Mouse (Mus musculus): ENCODE results near the gene Slc25a30. TPM values are rescaled to one million over a fixed set of nuclear protein-coding genes. Genes with fewer than 3 reads are reported as not detected.
"Not testable (repeated sequence)": the region's sequence is repeated elsewhere in the genome, so short reads cannot be mapped to it uniquely, and the experiment has no call there.

Gene Slc25a30
- polyA plus RNA-seq, 1 experiment from 2014 or later: 5.4 TPM

- Histone ChIP-seq H3K4me1 (replicated peaks; ENCODE audit: control insufficient read depth, insufficient read depth, low read length) (no peaks in the 10 kb centered on the region), H3K9ac (ENCODE audit: low read length) (peak overlapping the region; percentile 54), H3K4me3 (ENCODE audit: low read depth, low read length) (peak overlapping the region; percentile 62), H3K27ac (ENCODE audit: low read depth) (peak overlapping the region; percentile 43; the same call in 1 of the 2 replicates), H3K27me3 (replicated peaks; ENCODE audit: control insufficient read depth, insufficient read depth, low read length) (peaks cover 14% of the 10 kb centered on the region; the same call in 1 of the 2 replicates), H3K9me3 (ENCODE audit: control insufficient read depth, low read length) (no peaks in the 10 kb centered on the region), H3K4me2 (ENCODE audit: low read length) (peak overlapping the region; percentile 54), H3K36me3 (ENCODE audit: control insufficient read depth, insufficient read depth, low read length) (no peaks in the 10 kb centered on the region; the same call in 1 of the 2 replicates)
- no peak for DNase-seq (ENCODE audit: low spot score)
- ATAC-seq (replicated peaks; ENCODE audit: low FRiP score, low TSS enrichment, low read depth): peak; percentile 78
- 1% methylated on average over 31 of the region's 31 CpGs for WGBS
Measured at GRCm38 (mm10) chr14:75786424-75786867, 391 bp downstream of the Slc25a30 start.

DNA sequence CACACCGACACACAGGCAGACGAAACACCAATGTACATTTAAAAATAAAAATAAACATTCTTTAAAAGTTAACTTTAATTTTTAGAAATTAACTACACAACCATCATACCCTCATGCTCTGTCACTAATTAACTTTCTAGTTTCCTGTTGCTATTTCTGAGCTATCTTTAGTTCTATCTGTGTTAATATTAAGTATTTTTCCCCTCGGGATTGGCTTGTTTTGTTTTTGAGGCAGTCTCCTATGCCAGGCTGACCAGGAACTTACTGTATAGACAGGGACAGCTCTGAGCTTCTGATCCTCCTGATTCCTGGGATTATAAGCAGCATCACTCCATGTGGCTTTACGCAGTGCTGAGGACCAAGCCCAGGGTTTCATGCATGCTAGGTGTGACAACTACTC is 6.9 kb downstream of the Slc25a30 start:
- Histone ChIP-seq H3K4me1 (replicated peaks; ENCODE audit: control insufficient read depth, insufficient read depth, low read length) (no peaks in the 10 kb centered on the region), H3K27ac (ENCODE audit: low read depth) (no peak overlapping the region), H3K9ac (ENCODE audit: low read length) (no peak overlapping the region), H3K27me3 (replicated peaks; ENCODE audit: control insufficient read depth, insufficient read depth, low read length) (no peaks in the 10 kb centered on the region), H3K4me2 (ENCODE audit: low read length) (no peak overlapping the region), H3K9me3 (ENCODE audit: control insufficient read depth, low read length) (no peaks in the 10 kb centered on the region), H3K36me3 (ENCODE audit: control insufficient read depth, insufficient read depth, low read length) (peaks cover 3% of the 10 kb centered on the region; the same call in 1 of the 2 replicates), H3K4me3 (ENCODE audit: low read depth, low read length) (no peak overlapping the region)
- no peak for DNase-seq (ENCODE audit: low spot score)
- 88% methylated on average over 4 of the region's 4 CpGs for WGBS
- ATAC-seq (replicated peaks; ENCODE audit: low FRiP score, low TSS enrichment, low read depth): no peak

GRCm38 (mm10) chr14:75776637-75777036 is 10.2 kb downstream of the Slc25a30 start:
- no peak for DNase-seq (ENCODE audit: low spot score)
- 92% methylated on average over 8 of the region's 8 CpGs for WGBS
- Histone ChIP-seq H3K27me3 (replicated peaks; ENCODE audit: control insufficient read depth, insufficient read depth, low read length) (no peaks in the 10 kb centered on the region), H3K36me3 (ENCODE audit: control insufficient read depth, insufficient read depth, low read length) (peaks cover 3% of the 10 kb centered on the region; the same call in 1 of the 2 replicates), H3K4me1 (replicated peaks; ENCODE audit: control insufficient read depth, insufficient read depth, low read length) (no peaks in the 10 kb centered on the region), H3K9me3 (ENCODE audit: control insufficient read depth, low read length) (no peaks in the 10 kb centered on the region), H3K4me3 (ENCODE audit: low read depth, low read length) (no peak overlapping the region), H3K27ac (ENCODE audit: low read depth) (no peak overlapping the region), H3K4me2 (ENCODE audit: low read length) (no peak overlapping the region), H3K9ac (ENCODE audit: low read length) (no peak overlapping the region)
- no peak for ATAC-seq (replicated peaks; ENCODE audit: low FRiP score, low TSS enrichment, low read depth)

DNA sequence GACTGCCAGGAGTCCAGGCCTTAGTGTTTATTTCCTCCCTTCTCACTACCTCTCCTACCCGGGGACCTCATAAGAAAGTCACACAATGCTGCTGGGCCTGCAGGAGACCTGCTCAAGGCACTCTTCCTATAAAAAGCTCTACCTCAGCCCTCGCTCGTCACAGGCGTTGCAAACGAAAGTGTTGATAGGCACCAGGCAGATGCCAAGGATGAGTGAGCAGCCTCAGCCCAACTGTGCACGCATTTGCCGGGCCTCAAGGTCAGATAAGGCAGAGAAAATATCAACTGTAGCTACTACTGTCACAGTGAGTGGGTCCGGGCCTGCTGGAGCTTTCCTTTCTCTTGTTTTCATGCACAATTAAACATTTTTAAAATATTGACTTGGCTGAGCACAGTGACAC is 13.4 kb downstream of the Slc25a30 start:
- DNase-seq (ENCODE audit: low spot score): no peak
- H3K4me1 ChIP-seq (replicated peaks; ENCODE audit: control insufficient read depth, insufficient read depth, low read length): no peaks in the 10 kb centered on the region
- H3K9ac ChIP-seq (ENCODE audit: low read length): no peak overlapping the region
- no peak overlapping the region for H3K4me3 ChIP-seq (ENCODE audit: low read depth, low read length)
- no peaks in the 10 kb centered on the region for H3K9me3 ChIP-seq (ENCODE audit: control insufficient read depth, low read length)
- WGBS: 81% methylated on average over 8 of the region's 8 CpGs
- no peak overlapping the region for H3K27ac ChIP-seq (ENCODE audit: low read depth)
- peaks cover 5% of the 10 kb centered on the region; the same call in 1 of the 2 replicates for H3K36me3 ChIP-seq (ENCODE audit: control insufficient read depth, insufficient read depth, low read length)
- H3K27me3 ChIP-seq (replicated peaks; ENCODE audit: control insufficient read depth, insufficient read depth, low read length): no peaks in the 10 kb centered on the region
- ATAC-seq (replicated peaks; ENCODE audit: low FRiP score, low TSS enrichment, low read depth): no peak
- no peak overlapping the region for H3K4me2 ChIP-seq (ENCODE audit: low read length)

DNA sequence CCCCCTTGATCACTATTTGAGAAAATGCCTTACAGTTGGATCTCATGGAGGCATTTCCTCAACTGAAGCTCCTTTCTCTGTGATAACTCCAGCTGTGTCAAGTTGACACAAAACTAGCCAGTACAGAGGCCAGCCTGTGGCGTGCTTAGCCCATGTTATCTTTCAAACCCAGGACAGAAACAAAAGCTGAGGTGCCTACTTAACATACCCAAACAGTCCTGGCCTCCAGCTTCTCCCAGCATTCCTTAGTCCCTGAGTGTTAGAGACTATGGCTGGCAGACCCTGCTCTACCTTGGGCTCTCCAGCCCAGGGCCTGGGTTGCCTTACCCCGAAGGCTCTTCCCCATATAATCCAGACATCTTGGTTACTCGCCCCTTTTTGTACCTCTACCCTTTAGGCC is 14.4 kb downstream of the Slc25a30 start:
- H3K4me3 ChIP-seq (ENCODE audit: low read depth, low read length); H3K27me3 ChIP-seq (replicated peaks; ENCODE audit: control insufficient read depth, insufficient read depth, low read length); H3K9ac ChIP-seq (ENCODE audit: low read length); H3K9me3 ChIP-seq (ENCODE audit: control insufficient read depth, low read length); H3K27ac ChIP-seq (ENCODE audit: low read depth); H3K4me1 ChIP-seq (replicated peaks; ENCODE audit: control insufficient read depth, insufficient read depth, low read length); H3K36me3 ChIP-seq (ENCODE audit: control insufficient read depth, insufficient read depth, low read length); H3K4me2 ChIP-seq (ENCODE audit: low read length); DNase-seq (ENCODE audit: low spot score); ATAC-seq (replicated peaks; ENCODE audit: low FRiP score, low TSS enrichment, low read depth): not testable (repeated sequence)
- 85% methylated on average over 3 of the region's 3 CpGs for WGBS

- Histone ChIP-seq H3K36me3 (ENCODE audit: control insufficient read depth, insufficient read depth, low read length) (peaks cover 12% of the 10 kb centered on the region), H3K4me3 (ENCODE audit: low read depth, low read length) (no peak overlapping the region), H3K4me1 (replicated peaks; ENCODE audit: control insufficient read depth, insufficient read depth, low read length) (no peaks in the 10 kb centered on the region), H3K27me3 (replicated peaks; ENCODE audit: control insufficient read depth, insufficient read depth, low read length) (no peaks in the 10 kb centered on the region), H3K27ac (ENCODE audit: low read depth) (no peak overlapping the region), H3K9ac (ENCODE audit: low read length) (no peak overlapping the region), H3K9me3 (ENCODE audit: control insufficient read depth, low read length) (no peaks in the 10 kb centered on the region), H3K4me2 (ENCODE audit: low read length) (no peak overlapping the region)
- WGBS: 83% methylated on average over 8 of the region's 8 CpGs
- DNase-seq (ENCODE audit: low spot score): no peak
- ATAC-seq (replicated peaks; ENCODE audit: low FRiP score, low TSS enrichment, low read depth): no peak
Measured at GRCm38 (mm10) chr14:75771101-75771501, 15.7 kb downstream of the Slc25a30 start.

- Histone ChIP-seq H3K4me1 (replicated peaks; ENCODE audit: control insufficient read depth, insufficient read depth, low read length) (no peaks in the 10 kb centered on the region), H3K9me3 (ENCODE audit: control insufficient read depth, low read length) (no peaks in the 10 kb centered on the region), H3K4me2 (ENCODE audit: low read length) (no peak overlapping the region), H3K36me3 (ENCODE audit: control insufficient read depth, insufficient read depth, low read length) (peaks cover 12% of the 10 kb centered on the region), H3K27ac (ENCODE audit: low read depth) (no peak overlapping the region), H3K27me3 (replicated peaks; ENCODE audit: control insufficient read depth, insufficient read depth, low read length) (no peaks in the 10 kb centered on the region), H3K9ac (ENCODE audit: low read length) (no peak overlapping the region), H3K4me3 (ENCODE audit: low read depth, low read length) (no peak overlapping the region)
- WGBS: 92% methylated on average over 9 of the region's 9 CpGs
- DNase-seq (ENCODE audit: low spot score): no peak
- ATAC-seq (replicated peaks; ENCODE audit: low FRiP score, low TSS enrichment, low read depth): no peak
Measured at GRCm38 (mm10) chr14:75769334-75769733, 17.5 kb downstream of the Slc25a30 start.

DNA sequence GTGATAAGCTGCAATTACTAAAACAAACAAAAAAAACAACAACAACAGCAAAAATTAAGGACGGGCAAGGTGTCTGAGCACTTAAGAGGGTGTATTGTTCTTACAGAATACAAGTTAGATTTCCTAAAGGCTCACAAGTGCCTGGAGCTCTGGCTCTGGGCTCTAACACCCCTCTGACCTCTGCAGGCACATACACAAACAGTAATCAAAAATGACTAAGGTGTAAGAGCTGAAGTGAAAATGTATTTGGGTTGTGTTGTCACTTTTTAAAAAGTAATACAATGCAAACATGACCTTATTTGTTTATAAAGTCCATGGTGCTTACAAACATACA is 18.6 kb downstream of the Slc25a30 start:
- no peak overlapping the region for H3K9ac ChIP-seq (ENCODE audit: low read length)
- H3K27ac ChIP-seq (ENCODE audit: low read depth): no peak overlapping the region
- no peak overlapping the region for H3K4me3 ChIP-seq (ENCODE audit: low read depth, low read length)
- ATAC-seq (replicated peaks; ENCODE audit: low FRiP score, low TSS enrichment, low read depth) (no peak), DNase-seq (ENCODE audit: low spot score) (no peak)
- WGBS: 9% methylated on average over 1 of the region's 1 CpGs
- no peaks in the 10 kb centered on the region for H3K4me1 ChIP-seq (replicated peaks; ENCODE audit: control insufficient read depth, insufficient read depth, low read length)
- no peaks in the 10 kb centered on the region for H3K9me3 ChIP-seq (ENCODE audit: control insufficient read depth, low read length)
- no peak overlapping the region for H3K4me2 ChIP-seq (ENCODE audit: low read length)
- no peaks in the 10 kb centered on the region for H3K27me3 ChIP-seq (replicated peaks; ENCODE audit: control insufficient read depth, insufficient read depth, low read length)
- peaks cover 12% of the 10 kb centered on the region for H3K36me3 ChIP-seq (ENCODE audit: control insufficient read depth, insufficient read depth, low read length)

DNA sequence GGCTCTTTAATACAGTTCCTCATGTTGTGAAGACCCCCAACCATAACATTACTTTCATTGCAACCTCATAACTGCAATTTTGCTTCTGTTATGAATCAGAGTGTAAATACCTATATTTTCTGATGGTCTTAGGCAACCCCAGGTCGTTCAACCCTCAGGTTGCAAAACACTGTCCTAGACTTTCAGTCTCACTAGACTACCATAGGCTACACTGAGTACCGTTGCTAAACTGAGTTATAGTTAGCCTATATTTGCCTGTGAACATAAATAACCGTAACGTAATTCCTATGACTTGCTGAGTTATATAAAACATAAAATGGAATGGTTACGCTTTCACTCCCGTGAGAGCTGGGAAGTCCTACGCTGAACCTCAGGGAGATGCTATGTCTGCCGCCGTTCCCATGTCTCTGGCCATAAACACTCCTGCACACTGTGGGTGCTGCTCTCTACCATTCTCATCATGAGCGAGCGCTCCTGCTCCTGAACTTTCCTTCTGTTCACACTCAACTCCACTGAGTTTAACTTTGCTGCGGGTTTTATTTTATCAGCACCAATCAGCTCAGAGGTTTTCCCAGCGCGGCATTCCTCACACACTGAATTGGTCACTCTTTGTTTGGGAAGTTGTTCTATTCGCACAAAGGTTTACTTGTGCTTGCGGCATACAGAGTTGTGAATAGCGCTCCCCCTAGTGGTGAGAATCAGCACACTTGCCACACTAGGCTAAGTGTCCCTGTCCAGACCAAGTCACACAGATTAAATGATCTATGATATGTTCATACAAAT is 19.2 kb downstream of the Slc25a30 start:
- no peak overlapping the region for H3K4me3 ChIP-seq (ENCODE audit: low read depth, low read length)
- H3K4me2 ChIP-seq (ENCODE audit: low read length): peak overlapping the region; percentile 37; the same call in 1 of the 2 replicates
- peak; percentile 84 for ATAC-seq (replicated peaks; ENCODE audit: low FRiP score, low TSS enrichment, low read depth)
- no peaks in the 10 kb centered on the region for H3K27me3 ChIP-seq (replicated peaks; ENCODE audit: control insufficient read depth, insufficient read depth, low read length)
- peak; percentile 81 for DNase-seq (ENCODE audit: low spot score)
- no peaks in the 10 kb centered on the region for H3K9me3 ChIP-seq (ENCODE audit: control insufficient read depth, low read length)
- no peak overlapping the region for H3K27ac ChIP-seq (ENCODE audit: low read depth)
- H3K4me1 ChIP-seq (replicated peaks; ENCODE audit: control insufficient read depth, insufficient read depth, low read length): no peaks in the 10 kb centered on the region
- peaks cover 12% of the 10 kb centered on the region for H3K36me3 ChIP-seq (ENCODE audit: control insufficient read depth, insufficient read depth, low read length)
- WGBS: 54% methylated on average over 17 of the region's 17 CpGs
- no peak overlapping the region for H3K9ac ChIP-seq (ENCODE audit: low read length)

Measured in intestine, embryonic 14.5 days (tissue).